Mouse (Mus musculus) cerebellum, adult 8-10 months (tissue): ENCODE results near the gene Amacr.
"Not testable (repeated sequence)": the region's sequence is repeated elsewhere in the genome, so short reads cannot be mapped to it uniquely, and the experiment has no call there.

ENCODE experiments used
- DNase-seq: peaks from one replicate; pipeline ENCODE4 v3.0.0; 2022

The Amacr gene

GRCm38 (mm10) chr15:10981377-10982063 lies at the start of gene Amacr:
Amacr (plus strand) TSS chr15:10981756.
- peak; percentile 94 for DNase-seq

GRCm38 (mm10) chr15:10933930-10934329 lies 47.6 kb upstream of the Amacr start:
- no peak for DNase-seq

GRCm38 (mm10) chr15:10940148-10941108 lies 41.1 kb upstream of the Amacr start:
- no peak for DNase-seq

GRCm38 (mm10) chr15:10941901-10942300 lies 39.7 kb upstream of the Amacr start:
- no peak for DNase-seq

GRCm38 (mm10) chr15:10947852-10948251 lies 33.7 kb upstream of the Amacr start:
- no peak for DNase-seq

- no peak for DNase-seq
These were observed 29.4 kb upstream of the Amacr start, which contains the start of gene C1qtnf3 for GRCm38 (mm10) chr15:10951951-10952759. C1qtnf3 (plus strand) TSS chr15:10952332.

- no peak for DNase-seq
These were observed 28.7 kb upstream of the Amacr start for GRCm38 (mm10) chr15:10952760-10953305.

GRCm38 (mm10) chr15:10953465-10953864 lies 28.1 kb upstream of the Amacr start:
- no peak for DNase-seq

- DNase-seq: no peak
These were observed 27.1 kb upstream of the Amacr start for GRCm38 (mm10) chr15:10954381-10955016.

GRCm38 (mm10) chr15:10955156-10955555 lies 26.4 kb upstream of the Amacr start:
- DNase-seq: no peak

- DNase-seq: no peak
These were observed 24.9 kb upstream of the Amacr start for GRCm38 (mm10) chr15:10956706-10957105.

GRCm38 (mm10) chr15:10959277-10960026 lies 22.1 kb upstream of the Amacr start:
- no peak for DNase-seq

- no peak for DNase-seq
These were observed 21.3 kb upstream of the Amacr start for GRCm38 (mm10) chr15:10960267-10960666.

GRCm38 (mm10) chr15:10962601-10963000 lies 19.0 kb upstream of the Amacr start:
- no peak for DNase-seq

GRCm38 (mm10) chr15:10969439-10969838 lies 12.1 kb upstream of the Amacr start:
- no peak for DNase-seq

- no peak for DNase-seq
These were observed 10.8 kb upstream of the Amacr start for GRCm38 (mm10) chr15:10970777-10971176.

GRCm38 (mm10) chr15:10977151-10977550 lies 4.4 kb upstream of the Amacr start:
- DNase-seq: no peak

- DNase-seq: no peak
These were observed 844 bp upstream of the Amacr start for GRCm38 (mm10) chr15:10980712-10981111.

- no peak for DNase-seq
These were observed 494 bp downstream of the Amacr start for GRCm38 (mm10) chr15:10982064-10982435.

GRCm38 (mm10) chr15:10985756-10986155 lies 4.2 kb downstream of the Amacr start:
- no peak for DNase-seq

- DNase-seq: not testable (repeated sequence)
These were observed 4.9 kb downstream of the Amacr start for GRCm38 (mm10) chr15:10986477-10986876.
